Mouse (Mus musculus) large intestine, adult 2 months (tissue): ENCODE results near the gene Plagl2. TPM values are rescaled to one million over a fixed set of nuclear protein-coding genes. Genes with fewer than 3 reads are reported as not detected.

ENCODE experiments used
- DNase-seq: peaks from one replicate; pipeline ENCODE4 v3.0.0-alpha.2; 2012; ENCODE audit warnings: low read depth, low spot score
- WGBS: fragments of 180-500 bp; shearing (Covaris S2); methylation state at CpG from one replicate; pipeline ENCODE4 v1.1.7; 2018; 5-methylcytosine and 5-hydroxymethylcytosine counted together
- polyA plus RNA-seq: library from polyadenylated mRNA; depleted of rRNA; stranded (reverse); fragments of >200 nt; gene quantifications from 2 replicates; pipeline ENCODE4 v1.2.3, GENCODE M21; 2012; rRNA removed

Gene Plagl2
- polyA plus RNA-seq, 1 experiment, result 13.2 TPM

- WGBS, result 100% methylated on average over 2 of the region's 2 CpGs
- DNase-seq, result no peak
Measured at GRCm38 (mm10) chr2:153208149-153208548, 33.1 kb downstream of the Plagl2 start.

GRCm38 (mm10) chr2:153202766-153203165 is 38.5 kb downstream of the Plagl2 start:
- no peak for DNase-seq
- WGBS, result 82% methylated on average over 1 of the region's 1 CpGs

GRCm38 (mm10) chr2:153199114-153199513 is 42.1 kb downstream of the Plagl2 start:
- 79% methylated on average over 2 of the region's 2 CpGs for WGBS
- DNase-seq, result no peak

- DNase-seq, result no peak
- 50% methylated on average over 5 of the region's 5 CpGs for WGBS
Measured at GRCm38 (mm10) chr2:153198485-153198884, 42.7 kb downstream of the Plagl2 start.

GRCm38 (mm10) chr2:153194255-153194654 is 47.0 kb downstream of the Plagl2 start:
- DNase-seq, result no peak

GRCm38 (mm10) chr2:153191242-153191641 is 50.0 kb downstream of the Plagl2 start:
- DNase-seq, result no peak
- 77% methylated on average over 2 of the region's 2 CpGs for WGBS

More at GRCm38 (mm10) chr2:153194255-153194654, 47.0 kb downstream of the Plagl2 start:
- WGBS, result 98% methylated on average over 3 of the region's 3 CpGs

GRCm38 (mm10) chr2:153187848-153188247 is 53.4 kb downstream of the Plagl2 start:
- WGBS, result 87% methylated on average over 2 of the region's 2 CpGs
- no peak for DNase-seq

GRCm38 (mm10) chr2:153186176-153186591 is 55.0 kb downstream of the Plagl2 start:
- 35% methylated on average over 2 of the region's 2 CpGs for WGBS
- no peak for DNase-seq

- WGBS, result 78% methylated on average over 3 of the region's 3 CpGs
- no peak for DNase-seq
Measured at GRCm38 (mm10) chr2:153179961-153180360, 61.3 kb downstream of the Plagl2 start.

GRCm38 (mm10) chr2:153179126-153179860 is 61.9 kb downstream of the Plagl2 start:
- no peak for DNase-seq
- WGBS, result 41% methylated on average over 10 of the region's 10 CpGs

Other genes starting within 250 kb of the Plagl2 start
- 30.5 and 34.0 TPM in 2 replicates for gene Pdrg1, start 226.0 kb downstream of the Plagl2 start, polyA plus RNA-seq
- 0.14 TPM in 2 replicates for gene Xkr7, start 209.6 kb downstream of the Plagl2 start, polyA plus RNA-seq
- gene Ccm2l, start 175.5 kb downstream of the Plagl2 start, polyA plus RNA-seq, result 3.5 and 7.5 TPM in 2 replicates
- gene Hck, start 133.0 kb downstream of the Plagl2 start, polyA plus RNA-seq, result 18.0 and 24.0 TPM in 2 replicates
- gene Tm9sf4, start 80.1 kb downstream of the Plagl2 start, polyA plus RNA-seq, result 37.3 and 48.4 TPM in 2 replicates
- gene Tspyl3, start 16.0 kb downstream of the Plagl2 start, polyA plus RNA-seq, result 3.2 and 3.3 TPM in 2 replicates
- 16.7 and 22.5 TPM in 2 replicates for gene Pofut1, start 107 bp upstream of the Plagl2 start, polyA plus RNA-seq
- gene Kif3b, start 50.0 kb upstream of the Plagl2 start, polyA plus RNA-seq, result 7.1 and 9.3 TPM in 2 replicates
- gene Asxl1, start 104.4 kb upstream of the Plagl2 start, polyA plus RNA-seq, result 8.0 and 10.3 TPM in 2 replicates